Mouse (Mus musculus) E14TG2a.4 (cell line): ENCODE results near the gene Tcf25.

Source experiments
- CTCF ChIP-seq: conservative IDR thresholded peaks from 2 replicates; pipeline ENCODE4 v1.5.1; 2014; ENCODE audit warnings: low read length
- POU5F1 ChIP-seq: IDR thresholded peaks from 2 replicates; pipeline ENCODE4 v1.6.1; 2014; ENCODE audit warnings: low read length, borderline replicate concordance

DNA sequence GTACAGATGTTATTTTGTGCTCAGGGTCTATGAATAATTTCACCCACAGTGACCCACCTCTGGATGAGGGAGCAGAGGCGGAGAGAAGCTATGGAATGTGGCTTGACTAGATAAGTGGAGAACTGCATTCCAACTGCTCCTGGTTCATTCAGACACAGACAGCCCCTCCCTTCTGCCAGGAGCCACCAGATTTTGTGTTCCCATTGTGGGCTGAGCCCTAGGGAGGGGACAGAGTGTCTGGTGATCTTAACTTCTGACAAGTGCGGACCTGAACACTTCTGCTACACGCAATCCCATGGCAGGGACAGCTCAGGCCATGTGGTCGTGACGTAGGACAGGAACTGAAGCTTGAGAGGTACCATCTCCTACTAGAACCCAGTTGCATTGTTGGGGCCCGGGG, 73.2 kb downstream of the Tcf25 start:
- TF ChIP-seq CTCF, result no peak
- TF ChIP-seq POU5F1, result no peak
